Mouse (Mus musculus): Measurements from ENCODE around the gene Ralgds. TPM values are rescaled to one million over a fixed set of nuclear protein-coding genes. Genes with fewer than 3 reads are reported as not detected.

Gene Ralgds
- polyA plus RNA-seq, 1 experiment, result 36.9 TPM

GRCm38 (mm10) chr2:28529856-28530255 lies 16.9 kb downstream of the Ralgds start:
- TF ChIP-seq POLR2A (IDR thresholded peaks at IDR 0.05; ENCODE audit: low read depth, low read length), result no peak
- no peak for TF ChIP-seq CTCF (IDR thresholded peaks at IDR 0.05; ENCODE audit: borderline replicate concordance, insufficient read depth, low read length)
- Histone ChIP-seq H3K27ac (ENCODE audit: insufficient read depth, low read length) (no peak overlapping the region), H3K4me3 (ENCODE audit: insufficient read depth, low read length) (no peak overlapping the region), H3K4me1 (ENCODE audit: control insufficient read depth, insufficient read depth, low read length) (peaks cover 21% of the 10 kb centered on the region)

- TF ChIP-seq CTCF (IDR thresholded peaks at IDR 0.05; ENCODE audit: borderline replicate concordance, insufficient read depth, low read length), result no peak
- TF ChIP-seq POLR2A (IDR thresholded peaks at IDR 0.05; ENCODE audit: low read depth, low read length), result no peak
- Histone ChIP-seq H3K4me3 (ENCODE audit: insufficient read depth, low read length) (no peak overlapping the region), H3K4me1 (ENCODE audit: control insufficient read depth, insufficient read depth, low read length) (peaks cover 21% of the 10 kb centered on the region), H3K27ac (ENCODE audit: insufficient read depth, low read length) (no peak overlapping the region)
Observed at GRCm38 (mm10) chr2:28530311-28530710, 17.4 kb downstream of the Ralgds start.

- Histone ChIP-seq H3K27ac (ENCODE audit: insufficient read depth, low read length) (peak overlapping the region; percentile 77; the same call in 1 of the 2 replicates), H3K4me3 (ENCODE audit: insufficient read depth, low read length) (peak overlapping the region; percentile 55), H3K4me1 (ENCODE audit: control insufficient read depth, insufficient read depth, low read length) (peaks cover 18% of the 10 kb centered on the region)
- TF ChIP-seq CTCF (IDR thresholded peaks at IDR 0.05; ENCODE audit: borderline replicate concordance, insufficient read depth, low read length) (no peak), POLR2A (IDR thresholded peaks at IDR 0.05; ENCODE audit: low read depth, low read length) (peak; percentile 75)
Observed at GRCm38 (mm10) chr2:28532938-28533771, 20.2 kb downstream of the Ralgds start.

GRCm38 (mm10) chr2:28533901-28534435 lies 21.0 kb downstream of the Ralgds start:
- H3K4me1 ChIP-seq (ENCODE audit: control insufficient read depth, insufficient read depth, low read length), result peaks cover 20% of the 10 kb centered on the region
- TF ChIP-seq CTCF (IDR thresholded peaks at IDR 0.05; ENCODE audit: borderline replicate concordance, insufficient read depth, low read length), result no peak
- no peak; the same call in 1 of the 2 replicates for TF ChIP-seq POLR2A (IDR thresholded peaks at IDR 0.05; ENCODE audit: low read depth, low read length)
- H3K27ac ChIP-seq (ENCODE audit: insufficient read depth, low read length), result peak overlapping the region; percentile 77
- peak overlapping the region; percentile 55 for H3K4me3 ChIP-seq (ENCODE audit: insufficient read depth, low read length)

GRCm38 (mm10) chr2:28534436-28535262 lies 21.7 kb downstream of the Ralgds start:
- TF ChIP-seq POLR2A (IDR thresholded peaks at IDR 0.05; ENCODE audit: low read depth, low read length), result no peak
- Histone ChIP-seq H3K4me1 (ENCODE audit: control insufficient read depth, insufficient read depth, low read length) (peaks cover 27% of the 10 kb centered on the region), H3K4me3 (ENCODE audit: insufficient read depth, low read length) (peak overlapping the region; percentile 55), H3K27ac (ENCODE audit: insufficient read depth, low read length) (peak overlapping the region; percentile 77)

DNA sequence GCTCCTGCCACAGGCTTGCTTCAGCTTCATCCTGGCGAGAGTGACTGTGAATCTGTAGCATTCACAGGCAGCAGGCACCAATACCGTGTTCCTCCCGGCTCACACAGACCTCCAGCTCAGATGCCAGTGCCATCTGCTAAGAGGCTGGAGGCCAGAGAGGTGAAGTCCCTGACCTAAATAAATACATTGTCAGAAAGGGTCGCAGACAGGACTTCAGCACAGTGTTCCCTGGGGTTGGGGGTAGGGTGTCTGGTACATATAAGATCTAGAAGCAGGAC lies 22.3 kb downstream of the Ralgds start:
- no peak for TF ChIP-seq POLR2A (IDR thresholded peaks at IDR 0.05; ENCODE audit: low read depth, low read length)
- no peak for TF ChIP-seq CTCF (IDR thresholded peaks at IDR 0.05; ENCODE audit: borderline replicate concordance, insufficient read depth, low read length)
- Histone ChIP-seq H3K4me1 (ENCODE audit: control insufficient read depth, insufficient read depth, low read length) (peaks cover 32% of the 10 kb centered on the region), H3K4me3 (ENCODE audit: insufficient read depth, low read length) (peak overlapping the region; percentile 1; the same call in 1 of the 2 replicates), H3K27ac (ENCODE audit: insufficient read depth, low read length) (peak overlapping the region; percentile 77)

DNA sequence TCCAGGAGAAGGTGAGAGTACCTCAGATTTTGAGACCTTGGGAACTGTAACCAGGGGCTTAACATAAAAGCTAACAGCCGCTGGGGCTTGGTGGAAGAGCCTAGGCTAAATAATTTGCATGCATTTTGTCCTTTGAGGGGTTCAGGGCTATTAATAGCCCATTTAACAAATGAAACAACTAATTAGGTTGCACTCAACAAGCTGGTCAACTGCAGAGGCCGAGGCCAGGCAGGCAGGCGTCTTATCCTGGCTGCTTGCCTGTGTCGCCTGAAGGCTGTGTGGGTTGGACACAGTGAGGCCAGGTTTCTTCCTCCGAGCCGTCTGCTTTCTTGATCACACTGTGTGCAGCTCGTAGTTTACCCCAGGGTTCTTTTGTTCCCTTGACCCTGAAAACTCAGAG lies 22.7 kb downstream of the Ralgds start:
- peaks cover 28% of the 10 kb centered on the region for H3K4me1 ChIP-seq (ENCODE audit: control insufficient read depth, insufficient read depth, low read length)
- TF ChIP-seq CTCF (IDR thresholded peaks at IDR 0.05; ENCODE audit: borderline replicate concordance, insufficient read depth, low read length), result no peak
- TF ChIP-seq POLR2A (IDR thresholded peaks at IDR 0.05; ENCODE audit: low read depth, low read length), result no peak
- peak overlapping the region; percentile 12; the same call in 1 of the 2 replicates for H3K27ac ChIP-seq (ENCODE audit: insufficient read depth, low read length)
- H3K4me3 ChIP-seq (ENCODE audit: insufficient read depth, low read length), result no peak overlapping the region

- peaks cover 28% of the 10 kb centered on the region for H3K4me1 ChIP-seq (ENCODE audit: control insufficient read depth, insufficient read depth, low read length)
- H3K4me3 ChIP-seq (ENCODE audit: insufficient read depth, low read length), result no peak overlapping the region
- TF ChIP-seq CTCF (IDR thresholded peaks at IDR 0.05; ENCODE audit: borderline replicate concordance, insufficient read depth, low read length) (no peak), POLR2A (IDR thresholded peaks at IDR 0.05; ENCODE audit: low read depth, low read length) (no peak)
- 0 out of 2 replicates have a peak overlapping the region, but pooled peaks have one; percentile 12 for H3K27ac ChIP-seq (ENCODE audit: insufficient read depth, low read length)
Observed at GRCm38 (mm10) chr2:28536166-28536565, 23.2 kb downstream of the Ralgds start.

DNA sequence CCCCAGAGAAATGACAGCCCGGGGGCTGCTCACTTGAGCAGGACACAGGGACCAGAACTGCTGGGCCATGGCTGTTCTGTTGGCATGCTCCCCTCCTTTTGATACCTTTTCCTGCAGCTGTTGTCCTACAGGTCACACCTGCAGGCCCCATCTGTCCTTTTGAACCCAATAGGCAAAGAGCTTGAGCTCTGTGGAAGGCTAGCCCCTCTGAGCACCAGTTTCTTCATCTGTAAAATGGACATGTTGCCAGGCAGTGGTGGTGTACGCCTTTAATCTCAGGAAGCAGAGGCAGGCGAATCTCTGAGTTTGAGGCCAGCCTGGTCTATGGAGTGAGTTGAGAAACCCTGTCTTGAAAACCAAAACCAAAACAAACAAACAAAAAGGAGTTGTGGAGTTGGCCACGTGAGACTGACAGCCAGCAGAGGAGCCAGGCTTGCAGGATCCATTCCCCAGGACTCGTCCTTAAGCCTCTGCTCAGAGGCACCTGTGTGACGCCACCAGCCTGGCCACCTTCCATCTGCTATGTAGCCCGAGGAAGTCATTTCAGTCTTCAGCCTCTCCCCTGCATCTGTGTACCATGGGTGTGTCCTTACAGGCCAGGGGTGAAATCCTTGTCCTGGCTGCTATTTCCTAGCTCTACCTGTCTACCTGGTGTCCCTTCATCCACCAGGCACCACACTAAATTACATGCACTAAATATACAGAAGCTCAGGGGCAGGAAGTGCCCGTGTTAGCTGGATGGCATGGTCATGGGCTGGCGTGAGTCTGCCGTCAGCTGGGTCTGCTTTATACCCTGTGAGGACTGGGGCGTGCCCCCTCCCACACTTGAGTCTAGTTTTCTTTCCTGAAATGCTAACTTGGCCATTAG lies 24.1 kb downstream of the Ralgds start:
- Histone ChIP-seq H3K4me1 (ENCODE audit: control insufficient read depth, insufficient read depth, low read length) (peaks cover 30% of the 10 kb centered on the region), H3K4me3 (ENCODE audit: insufficient read depth, low read length) (no peak overlapping the region), H3K27ac (ENCODE audit: insufficient read depth, low read length) (no peak overlapping the region)
- no peak for TF ChIP-seq CTCF (IDR thresholded peaks at IDR 0.05; ENCODE audit: borderline replicate concordance, insufficient read depth, low read length)
